Mouse (Mus musculus) small intestine, adult 2 months (tissue): ENCODE measurements around the gene Abcc3. TPM values are rescaled to one million over a fixed set of nuclear protein-coding genes. Genes with fewer than 3 reads are reported as not detected.

Experiments
- H3K27ac ChIP-seq: fragments of 200-500 bp; 2 replicates; pipeline ENCODE4 v1.5.1; 2012; ENCODE audit warnings: low read depth, low read length, control low read depth, inconsistent platforms; ENCODE audit not compliant: insufficient read depth
- H3K27me3 ChIP-seq: fragments of 200-500 bp; 2 replicates; pipeline ENCODE4 v1.6.1; 2012; ENCODE audit warnings: mild to moderate bottlenecking, moderate library complexity, low read length, inconsistent platforms; ENCODE audit not compliant: control insufficient read depth, insufficient read depth
- H3K36me3 ChIP-seq: fragments of 200-500 bp; 2 replicates; pipeline ENCODE4 v1.6.1; 2012; ENCODE audit warnings: mild to moderate bottlenecking, low read length, control low read depth, inconsistent platforms; ENCODE audit not compliant: control insufficient read depth, insufficient read depth
- H3K4me1 ChIP-seq: fragments of 200-500 bp; 2 replicates; pipeline ENCODE4 v1.6.1; 2012; ENCODE audit warnings: low read length, inconsistent platforms, mixed read lengths; ENCODE audit not compliant: control insufficient read depth, insufficient read depth, insufficient read length
- H3K4me3 ChIP-seq: fragments of 200-500 bp; 2 replicates; pipeline ENCODE4 v1.5.1; 2012; ENCODE audit warnings: low read depth, mild to moderate bottlenecking, control low read depth, inconsistent platforms, low read length, moderate library complexity
- CTCF ChIP-seq: fragments of 200-500 bp; IDR thresholded peaks from 2 replicates; pipeline ENCODE4 v1.5.1; 2012; ENCODE audit warnings: low read depth, mild to moderate bottlenecking, control low read depth, inconsistent platforms, low read length, moderate library complexity, mixed read lengths; ENCODE audit not compliant: insufficient replicate concordance, insufficient read length; ENCODE audit errors: extremely low read depth
- POLR2A ChIP-seq: fragments of 200-500 bp; IDR thresholded peaks from 2 replicates; pipeline ENCODE4 v1.6.1; 2012; ENCODE audit warnings: low read depth, mild to moderate bottlenecking, control low read depth, inconsistent platforms, low read length, moderate library complexity
- WGBS: fragments of 180-500 bp; shearing (Covaris S2); methylation state at CpG from one replicate; pipeline ENCODE4 v1.1.7; 2018; 5-methylcytosine and 5-hydroxymethylcytosine counted together
- polyA plus RNA-seq: library from polyadenylated mRNA; depleted of rRNA; stranded (reverse); fragments of >200 nt; gene quantifications from 2 replicates; pipeline ENCODE4 v1.2.3, GENCODE M21; 2012; rRNA removed

The Abcc3 gene
- polyA plus RNA-seq: 42.4 and 188 TPM in 2 replicates

DNA sequence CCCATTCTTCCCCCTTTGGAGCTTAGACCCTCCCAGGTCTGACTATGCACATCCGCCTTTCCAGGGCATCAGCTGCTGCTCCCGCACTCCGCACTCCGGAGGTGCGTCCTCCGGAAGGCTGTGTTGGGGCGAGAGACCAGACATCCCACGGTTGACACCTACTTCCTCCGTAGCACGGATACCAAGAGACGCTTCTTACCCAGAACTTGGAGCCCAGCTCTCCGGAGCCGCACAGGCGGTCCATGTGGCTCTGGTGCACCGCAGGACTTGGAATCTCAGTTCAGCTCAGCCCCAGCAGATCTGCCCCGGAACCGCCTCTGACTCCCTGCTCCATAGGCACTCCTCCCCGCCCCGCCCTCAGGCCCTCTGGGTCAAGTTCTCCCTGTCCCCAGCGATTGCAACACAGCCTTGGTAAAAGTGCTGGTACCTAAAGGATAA lies at the start of gene Abcc3:
Gene Abcc3, minus strand, starts transcription at position 326 of the 438 bp plus-strand sequence.
- H3K4me1 ChIP-seq: peaks cover 21% of the 10 kb centered on the region; the same call in 1 of the 2 replicates
- no peaks in the 10 kb centered on the region for H3K36me3 ChIP-seq
- no peaks in the 10 kb centered on the region for H3K27me3 ChIP-seq
- H3K4me3 ChIP-seq: peak within 1 kb of the TSS; percentile 63
- H3K27ac ChIP-seq: peak within 1 kb of the TSS; percentile 61
- WGBS: 4% methylated on average over 20 of the region's 20 CpGs
- no peak for TF ChIP-seq CTCF
- peak; percentile 39; the same call in 1 of the 2 replicates for TF ChIP-seq POLR2A

DNA sequence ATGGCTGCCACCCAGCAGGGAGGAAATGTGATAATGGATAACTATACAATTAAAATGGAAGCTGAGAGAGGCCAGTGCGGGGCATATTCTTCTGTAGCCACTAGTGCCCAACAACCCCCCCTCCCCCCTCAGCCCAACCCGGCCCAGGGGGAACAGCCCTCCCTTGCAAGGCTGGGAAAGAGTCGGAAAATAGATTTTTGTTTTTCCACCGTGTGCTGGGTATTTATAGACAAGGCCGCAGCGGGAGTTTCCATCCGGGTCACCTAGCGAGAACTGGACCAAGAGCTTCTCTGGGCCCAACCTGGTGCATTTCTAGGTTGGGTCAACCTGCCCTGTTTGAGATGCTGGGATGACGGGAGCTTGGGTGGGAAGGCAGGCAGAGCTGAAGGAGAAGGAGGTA lies 49.0 kb upstream of the Abcc3 start:
- 76% methylated on average over 9 of the region's 9 CpGs for WGBS
- Histone ChIP-seq H3K27ac (no peak overlapping the region), H3K27me3 (no peaks in the 10 kb centered on the region), H3K4me3 (no peak overlapping the region), H3K36me3 (no peaks in the 10 kb centered on the region), H3K4me1 (no peaks in the 10 kb centered on the region)
- TF ChIP-seq CTCF (no peak), POLR2A (no peak)

- Histone ChIP-seq H3K4me3 (no peak overlapping the region), H3K27ac (no peak overlapping the region), H3K36me3 (no peaks in the 10 kb centered on the region), H3K4me1 (no peaks in the 10 kb centered on the region), H3K27me3 (no peaks in the 10 kb centered on the region)
- 65% methylated on average over 7 of the region's 7 CpGs for WGBS
- TF ChIP-seq CTCF (no peak), POLR2A (no peak)
Measured at GRCm38 (mm10) chr11:94441122-94441521, 48.3 kb upstream of the Abcc3 start.

DNA sequence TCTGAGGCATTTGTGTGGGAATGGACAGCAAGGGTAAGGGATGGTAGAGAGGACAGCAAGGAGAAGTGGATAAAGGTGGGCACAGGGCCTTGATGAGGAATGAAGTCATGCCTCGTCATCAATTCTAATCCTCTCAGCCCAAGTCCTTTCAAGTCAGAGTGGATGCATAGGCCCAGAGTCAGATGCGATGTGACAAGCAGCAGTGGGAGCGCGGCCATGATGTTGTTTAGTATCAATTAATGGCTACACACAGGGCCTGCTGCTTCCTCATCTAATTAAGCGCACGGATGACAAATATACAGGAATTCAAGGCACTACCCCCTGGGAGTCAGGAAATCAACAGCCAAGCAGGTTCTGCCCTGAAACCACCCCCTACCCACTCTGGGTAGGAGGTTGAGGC lies 47.6 kb upstream of the Abcc3 start:
- H3K4me1 ChIP-seq: no peaks in the 10 kb centered on the region
- no peaks in the 10 kb centered on the region for H3K27me3 ChIP-seq
- 92% methylated on average over 6 of the region's 6 CpGs for WGBS
- no peaks in the 10 kb centered on the region for H3K36me3 ChIP-seq
- H3K4me3 ChIP-seq: no peak overlapping the region
- TF ChIP-seq POLR2A (no peak), CTCF (no peak)
- H3K27ac ChIP-seq: no peak overlapping the region

GRCm38 (mm10) chr11:94429011-94429651 lies 36.3 kb upstream of the Abcc3 start:
- Histone ChIP-seq H3K36me3 (no peaks in the 10 kb centered on the region), H3K4me3 (no peak overlapping the region), H3K4me1 (peaks cover 18% of the 10 kb centered on the region), H3K27ac (no peak overlapping the region), H3K27me3 (no peaks in the 10 kb centered on the region)
- WGBS: 27% methylated on average over 9 of the region's 9 CpGs
- TF ChIP-seq CTCF (no peak), POLR2A (no peak)

GRCm38 (mm10) chr11:94428091-94428835 lies 35.5 kb upstream of the Abcc3 start:
- TF ChIP-seq CTCF: no peak
- no peak for TF ChIP-seq POLR2A

GRCm38 (mm10) chr11:94425656-94426055 lies 32.9 kb upstream of the Abcc3 start:
- no peak overlapping the region for H3K4me3 ChIP-seq
- no peak overlapping the region for H3K27ac ChIP-seq
- TF ChIP-seq POLR2A: no peak
- TF ChIP-seq CTCF: no peak
- peaks cover 18% of the 10 kb centered on the region for H3K4me1 ChIP-seq
- 55% methylated on average over 14 of the region's 14 CpGs for WGBS
- no peaks in the 10 kb centered on the region for H3K36me3 ChIP-seq
- no peaks in the 10 kb centered on the region for H3K27me3 ChIP-seq

More at GRCm38 (mm10) chr11:94428091-94428835, 35.5 kb upstream of the Abcc3 start:
- H3K27me3 ChIP-seq: no peaks in the 10 kb centered on the region
- no peak overlapping the region for H3K27ac ChIP-seq
- H3K36me3 ChIP-seq: no peaks in the 10 kb centered on the region
- peaks cover 18% of the 10 kb centered on the region for H3K4me1 ChIP-seq
- 7% methylated on average over 4 of the region's 4 CpGs for WGBS
- H3K4me3 ChIP-seq: no peak overlapping the region
